Mouse (Mus musculus): ENCODE measurements at regions not wholly inside any gene's neighbourhood (a gene's known extent, or its start where the extent isn't known, plus 50 kb on each side); places are given as distances from the start of the nearest gene placed in this dataset.

GRCm38 (mm10) chr14:48054719-48055118 is 65.9 kb upstream of the Peli2 start:
- no peak for DNase-seq (ENCODE audit: low spot score in 2 of 2)

- DNase-seq (ENCODE audit: low spot score in 2 of 2), result no peak
Observed at GRCm38 (mm10) chr14:48055861-48056260, 64.8 kb upstream of the Peli2 start.

GRCm38 (mm10) chr14:48058234-48058868 is 62.3 kb upstream of the Peli2 start:
- no peak for DNase-seq (ENCODE audit: low spot score in 2 of 2)

GRCm38 (mm10) chr14:48059664-48060455 is 60.8 kb upstream of the Peli2 start:
- DNase-seq (ENCODE audit: low spot score in 2 of 2), result no peak

- DNase-seq (ENCODE audit: low spot score in 2 of 2), result no peak
Observed at GRCm38 (mm10) chr14:48068641-48069040, 52.0 kb upstream of the Peli2 start.
